Mouse (Mus musculus): ENCODE data around the gene Slc18b1. TPM values are rescaled to one million over a fixed set of nuclear protein-coding genes. Genes with fewer than 3 reads are reported as not detected.
"Not testable (repeated sequence)": the region's sequence is repeated elsewhere in the genome, so short reads cannot be mapped to it uniquely, and the experiment has no call there.

The Slc18b1 gene
- 10 to 100 TPM; 13.6 to 14.7 TPM for total RNA-seq (2021)
- long read RNA-seq, experiment 1, transcript Slc18b1-201 (14 exons, 2,837 nt), result major isoform, 5 of 15 reads
- long read RNA-seq, experiment 1, partial matches to known transcripts, result 1 of 15 reads
- long read RNA-seq, experiment 1, other reads (novel, unspliced or antisense), result 9 of 15 reads
- long read RNA-seq, experiment 2, partial matches to known transcripts, result 1 of 7 reads
- long read RNA-seq, experiment 2, other reads (novel, unspliced or antisense), result 3 of 7 reads

GRCm38 (mm10) chr10:23796551-23797503, at the start of gene Slc18b1:
TSS of gene Slc18b1 (plus strand) at chr10:23796986.
- peak; percentile 40 for DNase-seq

- DNase-seq, result no peak
These were observed 42.6 kb upstream of the Slc18b1 start for GRCm38 (mm10) chr10:23754166-23754565.

GRCm38 (mm10) chr10:23777288-23777945, 19.4 kb upstream of the Slc18b1 start:
- DNase-seq, result no peak

GRCm38 (mm10) chr10:23780539-23781275, 16.1 kb upstream of the Slc18b1 start:
- DNase-seq, result no peak

GRCm38 (mm10) chr10:23781760-23782735, 14.7 kb upstream of the Slc18b1 start:
- DNase-seq, result no peak

GRCm38 (mm10) chr10:23782855-23783492, 13.8 kb upstream of the Slc18b1 start:
- no peak for DNase-seq

GRCm38 (mm10) chr10:23783493-23783884, 13.3 kb upstream of the Slc18b1 start:
- DNase-seq, result no peak

- DNase-seq, result no peak
These were observed 12.7 kb upstream of the Slc18b1 start for GRCm38 (mm10) chr10:23784121-23784520.

GRCm38 (mm10) chr10:23785599-23785998, 11.2 kb upstream of the Slc18b1 start:
- DNase-seq, result not testable (repeated sequence)

GRCm38 (mm10) chr10:23786040-23786439, 10.7 kb upstream of the Slc18b1 start:
- no peak for DNase-seq

GRCm38 (mm10) chr10:23786631-23787038, 10.2 kb upstream of the Slc18b1 start:
- DNase-seq, result peak; percentile 11

GRCm38 (mm10) chr10:23787062-23787821, 9.5 kb upstream of the Slc18b1 start, which contains the start of gene Rps12:
TSS of gene Rps12 (minus strand) at chr10:23787275.
- peak; percentile 97 for DNase-seq

GRCm38 (mm10) chr10:23788056-23788600, 8.7 kb upstream of the Slc18b1 start:
- DNase-seq, result no peak

GRCm38 (mm10) chr10:23795871-23796520, 790 bp upstream of the Slc18b1 start:
- no peak for DNase-seq

- no peak for DNase-seq
These were observed 820 bp downstream of the Slc18b1 start for GRCm38 (mm10) chr10:23797606-23798005.

- DNase-seq, result no peak
These were observed 1.4 kb downstream of the Slc18b1 start for GRCm38 (mm10) chr10:23798142-23798541.

GRCm38 (mm10) chr10:23799933-23800332, 3.1 kb downstream of the Slc18b1 start:
- no peak for DNase-seq

GRCm38 (mm10) chr10:23802911-23803310, 6.1 kb downstream of the Slc18b1 start:
- DNase-seq, result no peak
